ENCODE assay signal across 11 mouse cellular contexts in the genomic region with DNA sequence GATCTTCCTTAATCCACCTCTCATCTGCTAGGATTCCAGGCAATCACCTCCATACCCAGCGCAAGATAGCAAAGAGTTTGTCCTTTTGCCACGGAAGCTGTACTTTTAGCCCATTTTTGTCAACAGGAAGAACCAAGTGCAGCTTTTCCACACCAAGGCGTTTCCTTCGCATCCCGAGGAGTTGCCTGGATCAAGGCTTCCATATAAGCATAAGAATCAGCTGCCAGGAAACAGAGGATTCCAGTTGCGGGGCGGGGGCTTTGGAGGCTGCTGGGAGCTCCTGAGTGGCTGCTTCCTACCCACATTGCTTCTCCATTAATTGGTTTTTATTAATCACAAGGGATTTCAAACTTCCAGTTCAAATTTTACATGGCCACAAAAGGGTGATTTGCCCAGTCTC.
A peak's percentile ranks its signal among the peaks of the same experiment; 100 is the strongest.
DNase-seq lines count a peak whose midpoint lies in the region; ATAC-seq and TF ChIP-seq lines count a peak whose summit lies in the region.
"Had no signal": no experiment of that assay in that cellular context is flagged by ENCODE, and none has a peak within 500 bp of the region (broad histone marks: within the 10 kb centered on the region; RNA-seq: fewer than 3 reads in every experiment).

No protein-coding gene starts in this region.

- 0 out of 2 replicates have a peak, but pooled peaks cover under 1% of the 10 kb centered on the region for H3K9me3 ChIP-seq in heart, embryonic 14.5 days (ENCODE audit: control insufficient read depth, low read length)
- no peaks in the 10 kb centered on the region for H3K9me3 ChIP-seq in ES-Bruce4 (replicated peaks; ENCODE audit: control insufficient read depth, insufficient read depth, low read length, poor library complexity, severe bottlenecking)
- H3K9me3 ChIP-seq in embryonic facial prominence, embryonic 12.5 days: 0 out of 2 replicates have a peak, but pooled peaks cover under 1% of the 10 kb centered on the region
- peaks cover 2% of the 10 kb centered on the region; the same call in 1 of the 2 replicates for H3K9me3 ChIP-seq in limb, embryonic 12.5 days
- H3K9me3 ChIP-seq: liver, embryonic 15.5 days had no signal

- no peak overlapping the region for H3K27ac ChIP-seq in heart, embryonic 14.5 days (replicated peaks in 1 of 2; ENCODE audit: control insufficient read depth in 1 of 2, insufficient read depth in 1 of 2, low read depth in 2 of 2, low read length in 2 of 2)
- H3K27ac ChIP-seq in ES-Bruce4 (ENCODE audit: insufficient read depth, low read length): no peak overlapping the region
- H3K27ac ChIP-seq in embryonic facial prominence, embryonic 12.5 days: no peak overlapping the region
- no peak overlapping the region for H3K27ac ChIP-seq in limb, embryonic 12.5 days
- H3K27ac ChIP-seq: liver, embryonic 15.5 days had no signal

- peaks cover 2 to 6% of the 10 kb centered on the region in 2 experiments for H3K4me1 ChIP-seq in heart, embryonic 14.5 days (ENCODE audit: control insufficient read depth in 2 of 2, insufficient read depth in 2 of 2, low read length in 2 of 2)
- peaks cover 1% of the 10 kb centered on the region for H3K4me1 ChIP-seq in ES-Bruce4 (ENCODE audit: control insufficient read depth, insufficient read depth, low read length)
- H3K4me1 ChIP-seq in embryonic facial prominence, embryonic 12.5 days: no peaks in the 10 kb centered on the region
- H3K4me1 ChIP-seq in limb, embryonic 12.5 days (replicated peaks): peaks cover 17% of the 10 kb centered on the region
- H3K4me1 ChIP-seq: liver, embryonic 15.5 days had no signal

- DNase-seq in heart, adult 18-20 months: no peak
- DNase-seq in left cerebral cortex, adult 18-20 months (ENCODE audit: low spot score in 2 of 2): no peak
- no peak for DNase-seq in cerebellum, adult 18-20 months
- no peak for DNase-seq in cerebellum, adult 9-10 months
- DNase-seq: adrenal gland, postnatal 25 days had no signal

- no peak for TF ChIP-seq CTCF in ES-Bruce4 (IDR thresholded peaks at IDR 0.05; ENCODE audit: low read depth, low read length)

- H3K36me3 ChIP-seq in heart, embryonic 14.5 days (ENCODE audit: control insufficient read depth, insufficient read depth, low read length): no peaks in the 10 kb centered on the region
- H3K36me3 ChIP-seq in ES-Bruce4 (ENCODE audit: control insufficient read depth, insufficient read depth, low read length, poor library complexity, severe bottlenecking): no peaks in the 10 kb centered on the region
- H3K36me3 ChIP-seq in embryonic facial prominence, embryonic 12.5 days: no peaks in the 10 kb centered on the region
- no peaks in the 10 kb centered on the region for H3K36me3 ChIP-seq in limb, embryonic 12.5 days
- H3K36me3 ChIP-seq: liver, embryonic 15.5 days had no signal

- H3K9ac ChIP-seq in heart, embryonic 14.5 days (ENCODE audit: low read length): peak overlapping the region; percentile 38; the same call in 1 of the 2 replicates
- no peak overlapping the region for H3K9ac ChIP-seq in ES-Bruce4 (ENCODE audit: low read depth, poor library complexity, severe bottlenecking)
- H3K9ac ChIP-seq in embryonic facial prominence, embryonic 12.5 days: no peak overlapping the region
- no peak overlapping the region for H3K9ac ChIP-seq in limb, embryonic 12.5 days (replicated peaks)
- H3K9ac ChIP-seq: liver, embryonic 15.5 days had no signal

- TF ChIP-seq POLR2A in ES-Bruce4 (IDR thresholded peaks at IDR 0.05; ENCODE audit: insufficient read depth, low read length): no peak

- no peaks in the 10 kb centered on the region for H3K27me3 ChIP-seq in heart, embryonic 14.5 days (ENCODE audit: control insufficient read depth, insufficient read depth, low read length)
- H3K27me3 ChIP-seq in ES-Bruce4 (ENCODE audit: control insufficient read depth, insufficient read depth, low read length, poor library complexity, severe bottlenecking): no peaks in the 10 kb centered on the region
- no peaks in the 10 kb centered on the region for H3K27me3 ChIP-seq in embryonic facial prominence, embryonic 12.5 days
- H3K27me3 ChIP-seq in limb, embryonic 12.5 days: peaks cover 13% of the 10 kb centered on the region; the same call in 1 of the 2 replicates
- H3K27me3 ChIP-seq: CH12.LX; liver, embryonic 15.5 days had no signal

- no peak for ATAC-seq in heart, embryonic 14.5 days (ENCODE audit: insufficient number of reproducible peaks, insufficient read depth, low FRiP score, low read depth)
- no peak for ATAC-seq in embryonic facial prominence, embryonic 12.5 days (ENCODE audit: insufficient number of reproducible peaks, insufficient read depth, low FRiP score, low TSS enrichment)
- no peak for ATAC-seq in limb, embryonic 12.5 days (ENCODE audit: insufficient number of reproducible peaks, insufficient read depth, low FRiP score, low TSS enrichment, low read depth)

- WGBS in heart, embryonic 14.5 days: 3% methylated on average over 7 of the region's 7 CpGs
- 20% methylated on average over 7 of the region's 7 CpGs for WGBS in embryonic facial prominence, embryonic 12.5 days
- WGBS in limb, embryonic 12.5 days: 12% methylated on average over 7 of the region's 7 CpGs

- H3K4me3 ChIP-seq in heart, embryonic 14.5 days (ENCODE audit: control insufficient read depth in 1 of 2, insufficient read depth in 1 of 2, low read depth in 1 of 2, low read length in 2 of 2): peak overlapping the region in 1 of 2 experiments; percentile 23; a peak in 1 of 4 replicates
- H3K4me3 ChIP-seq in ES-Bruce4 (ENCODE audit: low read depth, low read length): no peak overlapping the region
- H3K4me3 ChIP-seq in embryonic facial prominence, embryonic 12.5 days: no peak overlapping the region
- H3K4me3 ChIP-seq in limb, embryonic 12.5 days (replicated peaks): no peak overlapping the region
- H3K4me3 ChIP-seq: liver, embryonic 15.5 days had no signal

- TF ChIP-seq EP300 in ES-Bruce4 (IDR thresholded peaks at IDR 0.05; ENCODE audit: insufficient read depth, low read depth, low read length): 0 out of 2 replicates have a peak, but pooled peaks have one; percentile 36

- H3K4me2 ChIP-seq in heart, embryonic 14.5 days (ENCODE audit: low read length): peak overlapping the region; percentile 59
- H3K4me2 ChIP-seq in embryonic facial prominence, embryonic 12.5 days (replicated peaks): peak overlapping the region; percentile 21; the same call in 1 of the 2 replicates
- H3K4me2 ChIP-seq in limb, embryonic 12.5 days: peak overlapping the region; percentile 40
- H3K4me2 ChIP-seq: liver, embryonic 15.5 days had no signal
